Mouse (Mus musculus) heart, embryonic 16.5 days (tissue): ENCODE results near the gene Gtf2e1. TPM values are rescaled to one million over a fixed set of nuclear protein-coding genes. Genes with fewer than 3 reads are reported as not detected.

Experiments used
- ATAC-seq: fragments of 200-750 bp; cut with Nextera tagmentation; replicated peaks from 2 replicates; pipeline ENCODE4 v1.8.0; 2017; ENCODE audit warnings: moderate number of reproducible peaks; ENCODE audit not compliant: insufficient read depth, low FRiP score; ENCODE audit errors: extremely low read depth
- H3K27ac ChIP-seq: fragments of 300-500 bp; sonication (generic); 2 replicates; pipeline ENCODE4 v1.5.1; 2014; ENCODE audit warnings: mild to moderate bottlenecking, low read length, control low read depth, moderate library complexity
- H3K27me3 ChIP-seq: fragments of 300-500 bp; sonication (generic); 2 replicates; pipeline ENCODE4 v1.6.1; 2014; ENCODE audit warnings: low read length, mixed read lengths; ENCODE audit not compliant: control insufficient read depth, insufficient read depth
- H3K36me3 ChIP-seq: fragments of 300-500 bp; sonication (generic); 2 replicates; pipeline ENCODE4 v1.6.1; 2014; ENCODE audit not compliant: control insufficient read depth, insufficient read depth
- H3K4me1 ChIP-seq: fragments of 300-500 bp; sonication (generic); 2 replicates; pipeline ENCODE4 v1.6.1; 2014; ENCODE audit warnings: low read length, mixed read lengths; ENCODE audit not compliant: control insufficient read depth, insufficient read depth
- H3K4me2 ChIP-seq: fragments of 300-500 bp; sonication (generic); 2 replicates; pipeline ENCODE4 v1.6.1; 2014; ENCODE audit warnings: low read depth, mild to moderate bottlenecking, control low read depth, low read length
- H3K4me3 ChIP-seq: fragments of 300-500 bp; sonication (generic); 2 replicates; pipeline ENCODE4 v1.5.1; 2014; ENCODE audit warnings: mild to moderate bottlenecking, control low read depth, low read length
- H3K9ac ChIP-seq: fragments of 300-500 bp; sonication (generic); 2 replicates; pipeline ENCODE4 v1.6.1; 2014; ENCODE audit warnings: low read length, control low read depth
- H3K9me3 ChIP-seq: fragments of 300-500 bp; sonication (generic); replicated peaks from 2 replicates; pipeline ENCODE4 v1.6.1; 2016; ENCODE audit warnings: low read length; ENCODE audit not compliant: control insufficient read depth
- WGBS: fragments of 180-500 bp; shearing (Covaris S2); extraction: QIAGEN DNeasy Blood & Tissue Kit; methylation state at CpG from one replicate; pipeline ENCODE4 v1.1.7; 2014; 5-methylcytosine and 5-hydroxymethylcytosine counted together
- polyA plus RNA-seq: library from polyadenylated mRNA; unstranded; fragments of >200 nt; fragmentation: Nextera tagmentation; extraction: Ambion mirVana; gene quantifications from 2 replicates; pipeline ENCODE4 v1.2.1, GENCODE M21; 2015

Gene Gtf2e1
- polyA plus RNA-seq, 1 experiment from 2014 or later: 20.9 TPM

DNA sequence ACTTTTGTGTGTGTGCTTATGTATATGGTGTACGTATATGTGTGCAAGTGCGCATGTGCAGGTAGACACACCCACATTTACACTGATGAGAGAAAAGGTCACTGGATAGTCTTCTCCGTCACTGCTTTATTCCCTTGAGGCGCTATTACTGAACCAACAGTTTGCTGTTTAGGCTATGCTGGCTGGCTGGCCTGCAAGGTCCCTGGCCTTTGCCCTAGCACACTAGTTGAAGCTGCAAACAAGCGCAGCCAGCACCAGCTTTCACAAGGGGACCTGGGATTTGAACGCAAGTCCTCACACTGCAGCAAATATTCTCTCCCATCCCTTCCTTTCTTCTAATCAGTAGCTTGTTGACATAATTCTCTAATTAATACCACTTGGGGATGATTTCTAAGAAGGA lies 9.4 kb downstream of the Gtf2e1 start:
- Histone ChIP-seq H3K9me3 (no peaks in the 10 kb centered on the region), H3K27ac (no peak overlapping the region), H3K9ac (no peak overlapping the region), H3K4me2 (no peak overlapping the region), H3K4me3 (no peak overlapping the region), H3K27me3 (no peaks in the 10 kb centered on the region), H3K36me3 (peaks cover 12% of the 10 kb centered on the region), H3K4me1 (peaks cover 26% of the 10 kb centered on the region)
- WGBS: 92% methylated on average over 6 of the region's 6 CpGs
- no peak for ATAC-seq

DNA sequence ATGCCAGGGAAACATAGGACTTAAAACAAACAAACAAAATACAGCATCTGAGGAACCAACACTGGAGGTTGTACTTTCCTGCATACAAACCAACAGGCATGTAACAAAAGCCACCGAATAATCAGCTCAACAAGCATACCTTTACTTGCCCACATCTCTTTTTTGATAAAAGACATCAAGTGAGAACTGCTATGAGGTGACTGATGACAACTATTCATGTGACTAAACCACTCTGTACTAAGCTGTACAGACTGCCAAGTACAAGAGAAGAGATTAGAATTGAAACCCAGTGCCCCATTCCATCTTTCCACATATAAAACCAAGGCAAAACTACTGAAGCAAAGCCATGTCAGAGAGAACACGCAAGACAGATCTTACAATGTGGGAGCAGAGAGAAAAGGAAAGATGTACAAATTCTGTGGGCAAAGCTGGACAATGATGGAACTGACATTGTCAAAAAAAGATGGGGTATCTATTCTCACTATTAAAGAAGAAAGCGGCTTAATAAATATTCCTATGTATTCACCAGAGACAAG lies 12.8 kb downstream of the Gtf2e1 start:
- Histone ChIP-seq H3K36me3 (peaks cover 20% of the 10 kb centered on the region), H3K27me3 (no peaks in the 10 kb centered on the region), H3K9me3 (peaks cover 8% of the 10 kb centered on the region), H3K9ac (no peak overlapping the region), H3K4me3 (no peak overlapping the region), H3K27ac (peak overlapping the region; percentile 86), H3K4me1 (peaks cover 22% of the 10 kb centered on the region), H3K4me2 (peak overlapping the region; percentile 24; the same call in 1 of the 2 replicates)
- WGBS: 58% methylated on average over 3 of the region's 3 CpGs
- ATAC-seq: peak; percentile 89

DNA sequence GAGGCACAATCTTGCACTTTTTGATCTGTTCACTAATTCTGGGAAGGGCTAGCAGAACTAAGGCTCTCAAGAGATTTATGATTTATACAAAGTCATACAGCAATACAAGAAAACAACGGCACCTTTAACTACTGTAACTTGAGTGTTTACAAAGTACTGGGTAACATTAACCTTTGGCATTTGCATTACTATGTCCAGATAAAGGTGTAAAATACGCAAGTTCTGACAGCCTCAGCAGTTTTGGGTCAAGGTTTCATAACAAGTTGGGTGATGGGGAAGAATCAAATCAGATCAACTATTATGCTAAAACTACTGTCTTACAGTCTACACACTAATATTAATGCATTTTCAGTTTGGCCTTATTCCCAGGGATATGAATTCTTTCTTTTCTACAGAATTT lies 14.5 kb downstream of the Gtf2e1 start:
- H3K9ac ChIP-seq: no peak overlapping the region
- no peak for ATAC-seq
- peaks cover 12% of the 10 kb centered on the region for H3K9me3 ChIP-seq
- WGBS: 85% methylated on average over 2 of the region's 2 CpGs
- H3K27me3 ChIP-seq: no peaks in the 10 kb centered on the region
- H3K27ac ChIP-seq: no peak overlapping the region
- peaks cover 33% of the 10 kb centered on the region for H3K36me3 ChIP-seq
- H3K4me1 ChIP-seq: peaks cover 22% of the 10 kb centered on the region
- H3K4me3 ChIP-seq: no peak overlapping the region
- no peak overlapping the region for H3K4me2 ChIP-seq

DNA sequence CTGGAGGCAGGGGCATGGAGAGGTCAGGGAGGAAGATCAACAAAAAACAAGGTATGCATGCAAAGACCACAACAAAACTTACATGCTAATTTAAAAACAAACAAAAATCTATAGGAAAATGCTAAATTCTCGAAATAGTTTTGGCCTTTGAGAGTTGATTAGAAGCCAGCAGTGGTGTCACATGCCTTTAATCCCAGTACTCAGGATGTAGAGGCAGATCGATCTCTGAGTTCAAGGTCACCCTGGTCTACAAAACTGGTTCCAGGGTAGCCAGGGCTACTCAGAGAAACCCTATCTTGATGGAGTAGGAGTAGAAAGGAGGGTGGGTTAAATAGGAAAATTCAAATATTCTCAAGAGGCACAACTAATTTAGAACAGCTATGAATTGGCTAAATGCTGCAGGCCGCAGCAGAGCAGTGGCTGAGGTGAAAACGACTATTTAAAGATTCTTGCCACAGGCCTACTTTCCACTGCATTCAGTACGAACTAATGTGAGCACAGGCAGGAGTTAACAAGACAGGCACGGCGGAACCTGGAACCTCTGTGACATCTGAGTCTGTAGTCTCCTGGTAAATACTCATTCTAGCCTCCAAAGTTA lies 17.4 kb downstream of the Gtf2e1 start:
- Histone ChIP-seq H3K27me3 (no peaks in the 10 kb centered on the region), H3K9me3 (peaks cover 13% of the 10 kb centered on the region), H3K4me3 (no peak overlapping the region), H3K4me1 (peaks cover 13% of the 10 kb centered on the region), H3K9ac (no peak overlapping the region), H3K4me2 (no peak overlapping the region), H3K36me3 (peaks cover 40% of the 10 kb centered on the region), H3K27ac (no peak overlapping the region)
- ATAC-seq: no peak
- 83% methylated on average over 7 of the region's 7 CpGs for WGBS

DNA sequence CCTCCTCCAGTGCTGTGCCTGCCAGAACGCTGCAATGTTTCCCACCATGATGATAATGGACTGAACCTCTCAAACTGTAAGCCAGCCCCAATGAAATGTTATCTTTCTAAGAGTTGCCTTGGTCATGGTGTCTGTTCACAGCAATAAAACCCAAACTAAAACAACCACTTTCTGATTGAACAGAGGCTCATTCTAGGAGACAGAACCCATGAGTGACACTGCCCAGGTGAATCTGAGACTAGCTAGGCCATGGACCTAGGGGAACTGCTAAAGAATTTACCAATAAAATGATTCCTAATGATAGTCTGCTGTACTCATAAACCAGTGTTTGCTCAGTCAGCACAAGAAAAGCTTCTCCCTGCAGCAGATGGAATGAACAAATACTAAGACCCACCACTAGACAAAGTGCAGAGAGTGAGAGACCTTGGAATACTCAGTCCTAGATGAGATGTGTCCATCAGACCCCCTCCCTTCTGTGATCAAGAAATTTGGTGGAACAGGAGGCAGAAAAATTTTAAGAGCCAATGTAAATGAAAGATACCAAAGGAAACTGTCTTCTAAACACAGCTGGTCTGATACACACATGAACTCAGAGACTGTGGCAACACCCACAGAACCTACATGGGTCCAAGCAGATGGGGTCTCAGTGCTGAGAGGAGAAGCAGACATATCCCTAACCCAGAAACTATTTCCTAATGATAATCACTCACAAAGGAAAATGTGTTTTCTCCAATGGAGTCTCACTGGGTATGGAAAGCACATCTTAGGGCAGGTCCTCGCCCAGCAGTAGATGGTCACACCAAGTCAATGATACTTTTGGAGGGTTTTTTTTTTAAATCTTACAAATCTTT lies 19.2 kb downstream of the Gtf2e1 start:
- no peak overlapping the region for H3K9ac ChIP-seq
- no peak for ATAC-seq
- H3K27ac ChIP-seq: no peak overlapping the region
- peaks cover 2% of the 10 kb centered on the region; the same call in 1 of the 2 replicates for H3K4me1 ChIP-seq
- H3K4me3 ChIP-seq: no peak overlapping the region
- no peaks in the 10 kb centered on the region for H3K27me3 ChIP-seq
- 94% methylated on average over 2 of the region's 2 CpGs for WGBS
- H3K9me3 ChIP-seq: peaks cover 13% of the 10 kb centered on the region
- H3K36me3 ChIP-seq: peaks cover 45% of the 10 kb centered on the region
- H3K4me2 ChIP-seq: no peak overlapping the region

DNA sequence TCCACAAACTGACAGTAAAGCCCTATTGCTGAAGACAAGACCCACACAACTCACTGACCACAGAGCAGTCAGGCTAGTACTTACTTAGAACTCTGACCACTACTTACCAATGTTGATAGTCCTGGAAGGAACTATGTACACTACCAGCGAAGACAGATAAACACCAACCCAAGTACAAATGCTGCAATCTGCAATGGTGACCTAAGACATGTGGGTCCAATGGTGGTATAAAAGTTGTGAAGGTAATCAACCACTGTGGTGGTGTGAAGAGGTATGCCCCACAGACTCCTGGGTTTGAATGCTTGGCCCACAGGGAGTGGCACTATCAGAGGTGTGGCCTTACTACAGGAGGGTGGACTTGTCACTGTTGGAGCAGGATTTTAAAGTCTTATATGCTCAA lies 19.9 kb downstream of the Gtf2e1 start:
- Histone ChIP-seq H3K4me2 (no peak overlapping the region), H3K27me3 (no peaks in the 10 kb centered on the region), H3K36me3 (peaks cover 47% of the 10 kb centered on the region), H3K27ac (no peak overlapping the region), H3K9me3 (peaks cover 13% of the 10 kb centered on the region), H3K9ac (no peak overlapping the region), H3K4me3 (no peak overlapping the region), H3K4me1 (no peaks in the 10 kb centered on the region)
- WGBS: 100% methylated on average over 1 of the region's 1 CpGs
- no peak for ATAC-seq

DNA sequence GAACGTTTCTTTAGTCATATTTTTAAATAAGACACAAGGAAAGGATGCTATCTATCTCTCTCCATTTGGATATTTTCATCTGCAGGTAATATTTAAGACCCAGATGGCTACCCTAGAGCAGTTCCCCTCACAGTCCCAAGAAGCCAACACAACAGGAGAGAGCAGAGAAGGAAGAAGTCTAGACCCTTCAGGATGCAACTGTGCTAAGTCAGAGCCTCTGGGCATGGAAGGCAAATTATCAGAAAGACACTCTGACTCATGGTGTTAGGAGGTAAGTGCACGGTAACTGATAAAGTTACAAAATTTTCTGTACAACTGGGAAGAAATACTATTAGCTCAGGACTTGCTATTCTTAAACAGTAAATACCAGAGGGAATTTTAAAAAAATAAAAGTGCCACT lies 20.9 kb downstream of the Gtf2e1 start:
- Histone ChIP-seq H3K4me1 (no peaks in the 10 kb centered on the region), H3K27me3 (no peaks in the 10 kb centered on the region), H3K9me3 (peaks cover 8% of the 10 kb centered on the region), H3K4me3 (no peak overlapping the region), H3K4me2 (no peak overlapping the region), H3K9ac (no peak overlapping the region), H3K36me3 (peaks cover 44% of the 10 kb centered on the region), H3K27ac (no peak overlapping the region)
- no peak for ATAC-seq
- 59% methylated on average over 2 of the region's 2 CpGs for WGBS

DNA sequence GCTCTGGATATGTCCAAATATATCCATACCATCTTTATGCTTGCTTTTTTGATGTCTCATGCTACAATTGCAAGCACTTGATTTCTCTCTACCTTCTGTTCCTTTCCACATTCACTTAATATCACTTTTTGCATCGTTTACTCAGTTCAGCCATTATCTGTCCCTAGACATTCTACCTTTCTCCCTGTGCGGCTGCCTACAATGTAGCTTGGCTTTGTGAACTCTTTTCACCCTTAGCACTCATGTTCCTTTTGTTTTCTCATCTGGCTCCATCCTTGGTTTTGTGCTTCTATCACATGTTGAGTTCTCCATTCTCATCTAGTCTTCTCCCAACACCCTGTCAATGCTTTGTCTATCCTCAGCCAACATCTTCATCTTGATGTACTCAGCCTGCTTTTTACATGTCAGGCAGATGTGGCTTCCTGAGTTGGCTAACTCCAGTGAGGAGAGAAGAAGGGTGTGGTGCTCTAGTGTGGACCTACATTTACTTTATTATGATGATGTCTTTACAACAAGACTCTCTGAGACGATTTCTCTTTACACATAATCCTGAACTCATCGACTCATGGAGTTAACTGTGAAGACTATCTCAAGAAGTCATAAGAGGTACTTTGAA lies 21.9 kb downstream of the Gtf2e1 start:
- H3K4me1 ChIP-seq: no peaks in the 10 kb centered on the region
- H3K27ac ChIP-seq: no peak overlapping the region
- no peak overlapping the region for H3K4me2 ChIP-seq
- H3K27me3 ChIP-seq: no peaks in the 10 kb centered on the region
- H3K9me3 ChIP-seq: peaks cover 5% of the 10 kb centered on the region; the same call in 1 of the 2 replicates
- peaks cover 39% of the 10 kb centered on the region for H3K36me3 ChIP-seq
- no peak overlapping the region for H3K4me3 ChIP-seq
- no peak overlapping the region for H3K9ac ChIP-seq
- no peak for ATAC-seq
- 96% methylated on average over 4 of the region's 4 CpGs for WGBS
